8 mouse cellular contexts compared by ENCODE assay signal in genomic region chr2:58596774-58597342, GRCm38 (mm10). TPM values are rescaled to one million over a fixed set of nuclear protein-coding genes. Genes with fewer than 3 reads are reported as not detected.
DNase-seq lines count a peak whose midpoint lies in the region; ATAC-seq and TF ChIP-seq lines count a peak whose summit lies in the region.

No protein-coding gene starts in this region.

- H3K9ac ChIP-seq in forebrain, postnatal 0 days, result no peak overlapping the region
- H3K9ac ChIP-seq in forebrain, embryonic 11.5 days (ENCODE audit: low read length), result no peak overlapping the region

- peak; percentile 61 for ATAC-seq in forebrain, postnatal 0 days
- no peak for ATAC-seq in forebrain, embryonic 11.5 days (replicated peaks; ENCODE audit: low FRiP score)

- no peak overlapping the region for H3K4me3 ChIP-seq in forebrain, postnatal 0 days (ENCODE audit: low read depth, low read length)
- H3K4me3 ChIP-seq in forebrain, embryonic 11.5 days (ENCODE audit: low read depth, low read length), result no peak overlapping the region
- peak overlapping the region; percentile 41; the same call in 1 of the 2 replicates for H3K4me3 ChIP-seq in E14TG2a.4 (replicated peaks; ENCODE audit: low read length)
- H3K4me3 ChIP-seq in layer of hippocampus, adult 2 months, result peak overlapping the region; percentile 8; the same call in 1 of the 2 replicates
- no peak overlapping the region for H3K4me3 ChIP-seq in hindbrain, embryonic 10.5 days

- WGBS in forebrain, postnatal 0 days, result 41% methylated on average over 17 of the region's 17 CpGs
- 84% methylated on average over 17 of the region's 17 CpGs for WGBS in forebrain, embryonic 11.5 days
- 82% methylated on average over 17 of the region's 17 CpGs for WGBS in hindbrain, embryonic 10.5 days

- DNase-seq in forebrain, postnatal 0 days, result peak; percentile 53
- DNase-seq in forebrain, embryonic 11.5 days (ENCODE audit: low spot score), result no peak
- DNase-seq in cerebellum, postnatal 10 days, result peak; percentile 90 to 93
- DNase-seq in layer of hippocampus, adult 2 months (ENCODE audit: low spot score in 2 of 2), result peak; percentile 26 to 52
- no peak for DNase-seq in testis, postnatal 10 days (ENCODE audit: low spot score)
- DNase-seq in kidney, postnatal 14 days, result no peak
- no peak for DNase-seq in hindbrain, embryonic 10.5 days (ENCODE audit: low spot score)

- no peaks in the 10 kb centered on the region for H3K27me3 ChIP-seq in forebrain, postnatal 0 days (ENCODE audit: insufficient read depth, low read length)
- H3K27me3 ChIP-seq in forebrain, embryonic 11.5 days (ENCODE audit: control insufficient read depth, insufficient read depth, low read length), result no peaks in the 10 kb centered on the region
- 0 out of 2 replicates have a peak, but pooled peaks cover 2% of the 10 kb centered on the region for H3K27me3 ChIP-seq in E14TG2a.4 (ENCODE audit: insufficient read depth, low read length)
- H3K27me3 ChIP-seq in hindbrain, embryonic 10.5 days (ENCODE audit: insufficient read depth, poor library complexity, severe bottlenecking), result no peaks in the 10 kb centered on the region

- H3K4me1 ChIP-seq in forebrain, postnatal 0 days (ENCODE audit: insufficient read depth), result no peaks in the 10 kb centered on the region
- H3K4me1 ChIP-seq in forebrain, embryonic 11.5 days (replicated peaks; ENCODE audit: control insufficient read depth, insufficient read depth, low read length), result no peaks in the 10 kb centered on the region
- peaks cover 16% of the 10 kb centered on the region for H3K4me1 ChIP-seq in E14TG2a.4 (replicated peaks; ENCODE audit: low read depth, low read length)
- no peaks in the 10 kb centered on the region for H3K4me1 ChIP-seq in hindbrain, embryonic 10.5 days (replicated peaks)

- no peaks in the 10 kb centered on the region for H3K9me3 ChIP-seq in forebrain, postnatal 0 days (ENCODE audit: low read length)
- no peaks in the 10 kb centered on the region for H3K9me3 ChIP-seq in forebrain, embryonic 11.5 days (ENCODE audit: control insufficient read depth, low read length)
- no peaks in the 10 kb centered on the region for H3K9me3 ChIP-seq in E14TG2a.4 (ENCODE audit: low read length)
- no peaks in the 10 kb centered on the region for H3K9me3 ChIP-seq in hindbrain, embryonic 10.5 days

- H3K27ac ChIP-seq in forebrain, postnatal 0 days (ENCODE audit: low read depth, low read length), result no peak overlapping the region
- H3K27ac ChIP-seq in forebrain, embryonic 11.5 days (ENCODE audit: low read depth, low read length), result no peak overlapping the region
- H3K27ac ChIP-seq in layer of hippocampus, adult 2 months, result peak overlapping the region; percentile 74
- H3K27ac ChIP-seq in hindbrain, embryonic 10.5 days, result no peak overlapping the region

- H3K36me3 ChIP-seq in forebrain, postnatal 0 days (ENCODE audit: insufficient read depth), result no peaks in the 10 kb centered on the region
- H3K36me3 ChIP-seq in forebrain, embryonic 11.5 days (ENCODE audit: control insufficient read depth, insufficient read depth, low read length), result no peaks in the 10 kb centered on the region
- no peaks in the 10 kb centered on the region for H3K36me3 ChIP-seq in E14TG2a.4 (ENCODE audit: insufficient read depth, low read length)
- no peaks in the 10 kb centered on the region for H3K36me3 ChIP-seq in hindbrain, embryonic 10.5 days

- no peak overlapping the region for H3K4me2 ChIP-seq in forebrain, postnatal 0 days (ENCODE audit: low read depth)
- H3K4me2 ChIP-seq in forebrain, embryonic 11.5 days (ENCODE audit: low read depth, low read length, severe bottlenecking), result no peak overlapping the region

- TF ChIP-seq CTCF in forebrain, postnatal 0 days (IDR thresholded peaks at IDR 0.05; ENCODE audit: low read depth), result no peak
- no peak for TF ChIP-seq CTCF in E14TG2a.4 (conservative IDR thresholded peaks at IDR 0.05; ENCODE audit: low read length)
- no peak for TF ChIP-seq CTCF in layer of hippocampus, adult 2 months (conservative IDR thresholded peaks at IDR 0.05)

RNA-seq across cellular contexts. Expression of gene Upp2, which starts 29.8 kb away (rescaled TPM):
- 12.6 and 19.9 TPM in 2 replicates for total RNA-seq in forebrain, postnatal 0 days (2014; rRNA removed)
- 10.8 and 12.5 TPM in 2 replicates for polyA plus RNA-seq in forebrain, postnatal 0 days (2015; fragmentation: Nextera tagmentation; extraction: Ambion mirVana)
- polyA plus RNA-seq in forebrain, embryonic 11.5 days (2014; fragmentation: Nextera tagmentation; extraction: Ambion mirVana), result 4.9 and 7.5 TPM in 2 replicates
- 10 to 100 TPM; 32.7 to 38.5 TPM for total RNA-seq in layer of hippocampus, adult 2 months (2021)
- 4.8 and 5.2 TPM in 2 replicates for polyA plus RNA-seq in hindbrain, embryonic 10.5 days (2016; fragmentation: Nextera tagmentation; extraction: Ambion mirVana)

RNA-seq across cellular contexts. Expression of gene Acvr1, which starts 29.9 kb away (rescaled TPM):
- 14.8 and 16.4 TPM in 2 replicates for total RNA-seq in forebrain, postnatal 0 days (2014; rRNA removed)
- polyA plus RNA-seq in forebrain, postnatal 0 days (2015; fragmentation: Nextera tagmentation; extraction: Ambion mirVana), result 5.6 and 6.4 TPM in 2 replicates
- polyA plus RNA-seq in forebrain, embryonic 11.5 days (2014; fragmentation: Nextera tagmentation; extraction: Ambion mirVana), result 5.1 and 5.9 TPM in 2 replicates
- 10 to 100 TPM; 46.0 to 48.2 TPM for total RNA-seq in layer of hippocampus, adult 2 months (2021)
- 3.5 TPM in 2 replicates for polyA plus RNA-seq in hindbrain, embryonic 10.5 days (2016; fragmentation: Nextera tagmentation; extraction: Ambion mirVana)

Comparison
In these comparisons a context has a peak if more than half of its experiments do, and no peak if none do; other contexts are left out.
1. DNase-seq: peak in forebrain, postnatal 0 days (single experiment), cerebellum, postnatal 10 days (2 of 2) and layer of hippocampus, adult 2 months (2 of 2); none in forebrain, embryonic 11.5 days (single experiment), testis, postnatal 10 days (single experiment), kidney, postnatal 14 days (single experiment) and hindbrain, embryonic 10.5 days (single experiment).
2. H3K4me3 ChIP-seq: peak in E14TG2a.4 (single experiment) and layer of hippocampus, adult 2 months (single experiment); none in forebrain, postnatal 0 days (single experiment), forebrain, embryonic 11.5 days (single experiment) and hindbrain, embryonic 10.5 days (single experiment).